Mouse (Mus musculus) heart, postnatal 14 days (tissue): ENCODE data around the gene Chrdl2. TPM values are rescaled to one million over a fixed set of nuclear protein-coding genes. Genes with fewer than 3 reads are reported as not detected.
"Not testable (repeated sequence)": the region's sequence is repeated elsewhere in the genome, so short reads cannot be mapped to it uniquely, and the experiment has no call there.

Experiments used
- DNase-seq, 2 experiments: peaks; one replicate each; pipeline ENCODE4 v3.0.0; 2021 to 2022
- intact Hi-C: fragments of 180-260 bp; cut with DNase I; formaldehyde crosslinking; loops from one replicate; pipeline ENCODE4 v1.15.1; 2025
- long read RNA-seq, 2 experiments: library from polyadenylated mRNA; stranded (forward); transcript quantifications; one replicate each; pipeline ENCODE4 v2.0.0; 2021
- total RNA-seq, 2 experiments: library from RNA; stranded (reverse); gene quantifications; 2 replicates each; pipeline ENCODE4 v1.2.3; 2021

Gene Chrdl2
- total RNA-seq, result not detected
- long read RNA-seq, experiment 1, result 0 reads
- long read RNA-seq, experiment 2, result 0 reads

GRCm38 (mm10) chr7:100005790-100006189 is at the start of gene Chrdl2:
TSS of gene Chrdl2 (plus strand) at chr7:100006172.
- intact Hi-C loops, result no loop called here
- DNase-seq, result peak; percentile 12 to 42

GRCm38 (mm10) chr7:99957226-99957965 is 48.6 kb upstream of the Chrdl2 start:
- DNase-seq, result no peak
- intact Hi-C loops, result no loop called here

- DNase-seq, intact Hi-C loops: not testable (repeated sequence)
Measured at GRCm38 (mm10) chr7:99960571-99960970, 45.4 kb upstream of the Chrdl2 start.

- intact Hi-C loops, result no loop called here
- no peak for DNase-seq
Measured at GRCm38 (mm10) chr7:99961518-99961917, 44.5 kb upstream of the Chrdl2 start.

- no peak for DNase-seq
- intact Hi-C loops, result no loop called here
Measured at GRCm38 (mm10) chr7:99962536-99963236, 43.3 kb upstream of the Chrdl2 start.

GRCm38 (mm10) chr7:99963237-99963860 is 42.6 kb upstream of the Chrdl2 start:
- intact Hi-C loops, result no loop called here
- no peak for DNase-seq

GRCm38 (mm10) chr7:99965020-99965841 is 40.7 kb upstream of the Chrdl2 start:
- DNase-seq, result peak in 1 of 2 experiments; percentile 26
- intact Hi-C loops, result no loop called here

- intact Hi-C loops, result no loop called here
- no peak for DNase-seq
Measured at GRCm38 (mm10) chr7:99966011-99966721, 39.8 kb upstream of the Chrdl2 start.

- intact Hi-C loops, result no loop called here
- DNase-seq, result no peak
Measured at GRCm38 (mm10) chr7:99969151-99969550, 36.8 kb upstream of the Chrdl2 start.

- intact Hi-C loops, result no loop called here
- DNase-seq, result no peak
Measured at GRCm38 (mm10) chr7:99971926-99972325, 34.0 kb upstream of the Chrdl2 start.

- intact Hi-C loops, DNase-seq: not testable (repeated sequence)
Measured at GRCm38 (mm10) chr7:99972912-99973311, 33.1 kb upstream of the Chrdl2 start.

GRCm38 (mm10) chr7:99974208-99974970 is 31.6 kb upstream of the Chrdl2 start:
- DNase-seq, result no peak
- intact Hi-C loops, result no loop called here

GRCm38 (mm10) chr7:99975819-99976575 is 30.0 kb upstream of the Chrdl2 start:
- intact Hi-C loops, result no loop called here
- DNase-seq, result no peak

- intact Hi-C loops, result no loop called here
- DNase-seq, result no peak
Measured at GRCm38 (mm10) chr7:99978041-99978440, 27.9 kb upstream of the Chrdl2 start.

- intact Hi-C loops, result no loop called here
- no peak for DNase-seq
Measured at GRCm38 (mm10) chr7:99979081-99979480, 26.9 kb upstream of the Chrdl2 start.

GRCm38 (mm10) chr7:99979546-99980131 is 26.3 kb upstream of the Chrdl2 start:
- intact Hi-C loops, result no loop called here
- peak; percentile 50 to 53 for DNase-seq

GRCm38 (mm10) chr7:99980132-99980591 is 25.8 kb upstream of the Chrdl2 start, which contains the start of gene Rnf169:
TSS of gene Rnf169 (minus strand) at chr7:99980448.
- intact Hi-C loops, result no loop called here
- peak; percentile 90 to 91 for DNase-seq

- DNase-seq, result peak in 1 of 2 experiments; percentile 60
- intact Hi-C loops, result no loop called here
Measured at GRCm38 (mm10) chr7:99981311-99981710, 24.7 kb upstream of the Chrdl2 start.
